Mouse (Mus musculus): ENCODE measurements around the gene Tmem202.
A peak's percentile ranks its signal among the peaks of the same experiment; 100 is the strongest.

Tmem202 gene

DNA sequence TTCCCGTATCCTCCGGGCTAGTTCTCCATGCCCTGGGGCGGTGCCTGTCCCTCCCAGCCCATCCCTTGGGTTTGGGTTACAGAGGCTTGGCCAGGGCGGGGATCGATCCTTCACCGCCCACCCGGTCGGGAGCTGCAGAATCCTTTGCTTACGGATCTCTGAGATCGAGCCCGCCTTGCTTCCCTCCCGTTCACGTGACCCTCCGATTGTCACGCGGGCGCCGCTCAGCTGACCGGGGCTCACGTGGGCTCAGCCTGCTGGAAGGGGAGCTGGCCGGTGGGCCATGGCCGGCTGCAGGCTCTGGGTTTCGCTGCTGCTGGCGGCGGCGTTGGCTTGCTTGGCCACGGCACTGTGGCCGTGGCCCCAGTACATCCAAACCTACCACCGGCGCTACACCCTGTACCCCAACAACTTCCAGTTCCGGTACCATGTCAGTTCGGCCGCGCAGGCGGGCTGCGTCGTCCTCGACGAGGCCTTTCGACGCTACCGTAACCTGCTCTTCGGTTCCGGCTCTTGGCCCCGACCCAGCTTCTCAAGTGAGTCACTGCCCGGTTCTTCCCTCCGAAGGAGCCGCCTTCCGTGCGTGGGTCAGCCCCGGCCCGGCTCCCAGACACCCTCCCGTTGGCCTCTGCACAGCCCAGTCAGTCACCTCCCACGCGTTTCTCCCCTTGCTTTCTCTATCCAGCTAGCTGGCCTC, at the start of gene Tmem202, which contains the start of gene Hexa:
Gene Tmem202, minus strand, starts transcription at position 407 of the 697 bp plus-strand sequence.
Gene Hexa, plus strand, starts transcription at position 100 of the 697 bp plus-strand sequence.
- DNase-seq (ENCODE audit: low spot score): peak; percentile 80

DNA sequence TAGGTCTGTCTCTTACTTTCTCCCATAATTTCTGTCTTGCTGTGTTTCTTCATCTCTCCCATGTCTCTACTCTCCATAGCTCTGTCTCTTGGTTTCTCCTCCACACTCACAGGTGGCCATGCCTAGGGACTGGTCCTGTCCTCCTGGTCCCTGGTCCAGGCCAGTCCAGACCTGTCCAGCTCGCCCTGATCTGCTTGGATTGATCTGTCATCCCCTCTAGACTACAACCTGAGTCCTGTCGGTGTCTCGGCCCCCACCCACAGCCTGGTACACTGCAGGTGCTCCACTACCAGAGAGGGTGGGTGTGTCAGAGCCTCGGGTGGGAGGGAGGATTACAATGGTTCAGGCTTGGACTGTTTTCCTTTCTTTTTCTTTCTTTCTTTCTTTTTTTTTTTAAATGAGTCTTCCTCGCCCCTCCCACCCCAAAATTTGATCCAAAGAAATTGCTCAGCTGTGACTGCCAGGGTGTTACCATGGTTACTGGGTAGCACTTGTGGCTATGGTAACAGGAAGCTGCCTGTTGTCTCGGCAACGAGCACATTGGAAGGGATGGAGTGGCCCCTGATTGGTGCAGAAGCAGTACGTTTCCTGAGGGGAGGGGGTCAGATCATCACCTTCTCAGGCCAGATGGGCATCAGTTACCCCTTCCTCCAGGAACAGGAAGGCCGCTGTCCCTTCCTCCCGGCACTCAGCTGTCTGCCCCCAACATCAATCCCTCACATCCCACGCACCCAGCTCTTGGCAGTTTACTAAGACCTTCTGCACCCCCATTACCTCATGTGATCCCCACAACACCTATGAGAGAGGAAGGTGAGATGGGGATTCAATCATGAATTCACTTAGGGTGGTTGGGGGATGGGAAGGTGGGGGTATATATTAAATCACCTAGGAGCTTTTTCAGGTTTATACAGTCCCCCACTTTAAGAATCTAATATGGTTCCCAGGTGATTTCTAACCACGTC, 49.3 kb upstream of the Tmem202 start:
- no peak for DNase-seq (ENCODE audit: low spot score)

DNA sequence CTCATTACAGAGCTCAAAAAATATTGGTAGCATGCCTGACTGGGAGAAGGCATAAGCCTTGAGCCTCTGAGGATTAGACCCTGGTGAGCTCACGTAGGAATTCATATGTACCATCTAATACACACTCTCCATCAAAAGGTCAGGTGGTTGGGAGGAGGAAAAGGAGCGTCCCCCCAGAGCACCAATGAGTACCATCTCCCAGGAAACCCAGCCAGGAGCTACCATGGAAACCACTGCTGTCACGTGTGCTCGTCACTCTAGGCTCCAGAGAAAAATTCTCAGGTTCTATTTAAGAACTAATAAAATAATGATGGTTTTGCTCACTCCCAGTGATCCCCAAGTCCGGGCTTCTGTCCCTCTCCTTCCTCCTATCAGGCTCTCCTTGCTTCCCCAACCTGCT, 48.6 kb upstream of the Tmem202 start:
- no peak for DNase-seq (ENCODE audit: low spot score)

DNA sequence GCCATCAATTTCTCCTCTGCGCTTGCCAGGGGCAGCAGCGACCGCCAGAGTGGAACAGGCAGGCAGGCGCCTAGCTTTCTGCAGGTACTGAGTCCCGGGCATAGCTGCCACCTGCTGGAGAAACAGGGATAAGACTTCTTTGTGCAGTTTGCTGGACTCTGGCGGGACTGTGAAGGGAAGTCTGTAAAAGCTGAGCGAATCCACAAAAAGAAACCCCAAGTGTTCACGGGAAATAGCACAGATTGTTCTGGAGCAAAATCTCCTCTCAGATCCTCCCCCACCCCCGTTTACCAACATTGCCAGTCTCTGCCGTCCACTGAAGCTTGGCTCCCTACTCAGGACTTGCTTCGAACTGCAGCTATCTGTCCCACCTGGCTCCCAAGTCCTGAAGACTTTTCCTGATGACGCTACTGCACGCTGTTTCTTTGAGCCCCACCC, 45.2 kb upstream of the Tmem202 start:
- peak; percentile 60 for DNase-seq (ENCODE audit: low spot score)

DNA sequence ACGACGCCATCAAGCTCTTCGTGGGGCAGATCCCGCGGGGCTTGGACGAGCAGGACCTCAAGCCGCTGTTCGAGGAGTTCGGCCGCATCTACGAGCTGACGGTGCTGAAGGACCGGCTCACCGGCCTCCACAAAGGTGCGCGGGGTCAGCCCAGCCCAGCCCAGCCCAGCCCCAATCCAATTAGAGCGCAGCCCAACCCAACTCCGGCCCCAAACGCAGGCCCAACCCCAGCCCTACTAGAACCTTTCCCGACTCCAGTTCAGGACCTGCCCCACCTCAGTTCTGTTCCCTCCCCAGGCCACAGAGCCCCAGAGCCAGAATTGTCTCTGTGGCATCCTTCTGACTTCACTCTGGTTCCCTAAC, 38.8 kb upstream of the Tmem202 start:
- no peak for DNase-seq (ENCODE audit: low spot score)

DNA sequence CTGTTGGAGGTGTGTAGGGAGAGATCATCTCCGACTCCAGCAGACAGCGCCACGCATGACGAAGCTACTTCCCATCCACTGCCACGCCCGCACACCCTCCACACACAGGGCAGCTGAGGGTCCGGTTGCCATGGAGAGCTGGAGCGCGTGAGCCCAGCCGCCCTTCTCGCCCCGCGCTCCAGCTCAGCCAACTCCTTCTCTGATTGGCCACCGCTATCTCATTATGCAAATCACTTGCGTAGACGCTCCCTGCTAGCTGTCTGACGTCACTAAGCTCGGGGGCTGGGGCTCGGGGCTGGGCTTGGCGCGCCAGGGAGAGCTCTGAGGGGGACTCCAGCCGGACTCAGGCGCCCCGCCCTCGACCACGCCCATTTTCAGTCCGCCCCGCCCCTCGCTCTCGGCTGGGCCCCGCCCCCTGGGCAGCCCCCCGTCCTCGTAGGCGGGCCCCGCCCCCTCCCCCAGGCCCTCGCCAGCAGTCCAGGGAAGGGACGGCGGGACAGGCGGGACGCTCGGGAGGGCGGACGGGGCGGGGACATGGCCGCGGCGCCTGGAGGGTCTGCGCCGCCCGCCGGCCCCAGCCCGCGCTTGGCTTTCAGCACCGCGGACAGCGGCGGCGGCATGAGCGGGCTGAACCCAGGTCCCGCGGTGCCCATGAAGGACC, 38.3 kb upstream of the Tmem202 start, which contains the start of gene Celf6:
Gene Celf6, plus strand, starts transcription at position 74 of the 661 bp plus-strand sequence.
- DNase-seq (ENCODE audit: low spot score): peak; percentile 93

DNA sequence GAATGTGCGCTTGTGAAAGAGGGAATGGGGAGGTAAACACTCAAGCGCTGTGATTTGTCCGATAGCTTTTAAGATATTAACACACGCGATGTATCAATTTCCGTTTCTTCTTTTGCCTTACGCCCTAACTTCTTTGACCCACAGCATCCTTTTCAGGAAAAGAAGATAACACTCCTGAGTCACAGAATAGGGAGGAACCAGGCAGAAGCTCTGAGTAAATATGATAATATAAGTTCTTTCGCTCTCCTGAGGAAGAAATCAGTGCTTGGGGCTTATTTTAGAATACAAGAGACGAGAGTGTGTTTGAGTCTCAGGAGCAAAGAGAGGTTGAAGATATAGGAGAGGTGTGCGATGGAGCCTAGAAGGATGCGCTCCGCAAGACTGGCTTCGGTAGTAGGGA, 37.8 kb upstream of the Tmem202 start:
- DNase-seq (ENCODE audit: low spot score): no peak

GRCm38 (mm10) chr9:59571852-59572251, 32.2 kb upstream of the Tmem202 start:
- no peak for DNase-seq (ENCODE audit: low spot score)

GRCm38 (mm10) chr9:59567111-59567510, 27.5 kb upstream of the Tmem202 start:
- peak; percentile 45 for DNase-seq (ENCODE audit: low spot score)

DNA sequence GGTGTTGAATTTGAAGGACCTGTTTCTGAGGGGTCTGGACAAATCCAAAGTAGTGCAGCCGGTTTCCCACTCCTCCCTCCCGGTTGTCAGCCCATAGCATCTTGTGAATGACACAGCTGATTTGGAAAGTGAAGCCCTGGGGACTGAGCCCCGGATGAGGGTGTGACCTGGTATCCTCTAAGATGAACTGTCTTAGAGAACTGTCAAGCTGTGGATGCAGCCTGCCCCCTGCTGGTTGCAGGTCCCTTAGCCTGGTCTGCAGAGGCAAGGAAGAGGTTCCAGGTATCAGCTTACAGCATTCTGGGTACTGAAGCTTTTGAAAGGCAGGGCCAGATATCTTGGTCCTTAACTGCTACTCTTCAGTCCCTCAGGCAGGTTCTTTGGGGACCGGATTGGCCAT, 26.0 kb upstream of the Tmem202 start:
- peak; percentile 75 for DNase-seq (ENCODE audit: low spot score)

- DNase-seq (ENCODE audit: low spot score): no peak
Observed at GRCm38 (mm10) chr9:59553719-59554118, 14.1 kb upstream of the Tmem202 start.

GRCm38 (mm10) chr9:59552610-59553009, 13.0 kb upstream of the Tmem202 start:
- no peak for DNase-seq (ENCODE audit: low spot score)

GRCm38 (mm10) chr9:59551620-59552031, 12.0 kb upstream of the Tmem202 start:
- DNase-seq (ENCODE audit: low spot score): peak; percentile 48

DNA sequence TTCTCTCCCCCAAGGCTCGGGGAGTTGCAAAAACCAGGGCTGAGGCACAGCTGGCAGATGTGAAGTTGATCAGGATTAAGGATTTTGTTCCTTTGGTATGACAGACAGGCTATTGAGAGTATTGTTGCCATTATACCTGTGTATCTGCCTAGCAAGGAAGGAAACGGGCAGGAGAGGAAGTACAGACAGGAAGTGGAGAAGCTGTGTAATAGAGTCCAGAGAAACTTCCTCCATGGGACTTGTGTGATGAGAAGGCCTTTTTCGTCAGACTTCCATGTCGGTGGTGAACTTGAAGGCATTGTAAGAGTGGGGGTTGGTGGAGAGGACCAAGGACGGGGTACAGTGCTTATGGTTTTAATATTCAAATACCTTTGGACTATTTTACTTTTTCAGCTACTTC, 11.4 kb upstream of the Tmem202 start:
- no peak for DNase-seq (ENCODE audit: low spot score)

DNA sequence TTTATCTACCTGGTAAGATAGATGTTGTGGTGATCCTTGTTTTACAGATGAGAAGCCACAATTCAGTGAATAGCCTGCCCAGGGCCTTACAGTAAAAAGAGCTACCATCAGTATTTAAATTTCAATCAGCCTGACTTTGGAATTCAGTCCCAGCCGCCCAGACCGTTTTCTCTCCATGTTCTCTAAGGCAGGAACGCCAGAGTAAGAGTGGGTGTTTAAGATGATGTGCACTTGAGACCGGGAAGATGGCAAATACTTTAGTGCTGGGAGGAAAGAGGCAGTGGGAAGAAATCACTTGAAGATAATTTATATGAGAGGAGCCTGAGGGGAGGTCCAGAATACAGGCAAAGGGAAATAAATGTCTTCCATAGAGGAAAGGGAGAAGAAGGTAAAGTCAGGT, 10.4 kb upstream of the Tmem202 start:
- DNase-seq (ENCODE audit: low spot score): no peak

DNA sequence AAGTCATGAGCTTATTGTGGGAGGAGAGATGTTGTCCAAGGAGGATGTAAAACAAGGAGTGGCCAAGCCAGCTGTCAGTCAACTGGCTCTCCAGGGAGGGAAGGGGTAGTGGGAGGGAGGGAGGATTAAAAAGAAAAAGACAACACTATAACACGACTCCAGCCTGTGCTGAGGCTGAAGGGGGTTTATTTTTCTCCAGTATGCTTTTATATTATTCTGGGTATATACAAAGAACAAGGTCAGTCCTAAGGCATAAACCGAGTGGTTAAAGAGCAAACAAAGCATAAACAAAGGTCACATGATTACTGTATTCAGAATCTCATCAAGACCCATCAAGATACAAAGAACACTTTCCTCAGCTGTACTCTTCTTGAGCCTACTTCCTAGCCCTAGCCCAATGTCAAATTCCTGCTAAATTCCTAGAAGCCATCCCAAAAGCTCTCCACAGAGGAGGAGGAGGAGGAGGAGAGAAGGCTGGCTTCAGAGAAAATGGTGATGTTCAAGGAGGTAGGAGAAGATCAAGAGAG, 9.4 kb upstream of the Tmem202 start:
- no peak for DNase-seq (ENCODE audit: low spot score)

DNA sequence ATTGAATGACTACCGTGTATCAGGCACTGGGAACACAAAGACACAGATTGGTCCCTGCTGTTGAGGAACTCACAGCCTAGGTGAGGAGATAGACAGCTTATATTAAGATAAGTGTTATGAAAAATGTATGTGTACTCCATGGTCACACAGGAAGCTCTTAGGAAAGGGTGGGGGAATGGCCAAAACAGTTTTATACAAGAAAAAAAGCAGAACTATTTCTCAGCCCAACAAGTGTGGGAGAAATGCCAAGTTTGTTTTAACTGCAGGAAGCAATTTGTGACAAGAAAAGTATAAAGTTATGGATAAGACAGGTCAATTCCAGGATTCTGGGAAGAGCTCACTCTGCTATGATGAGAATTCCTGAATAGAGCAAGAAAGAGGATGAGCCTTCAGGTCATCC, 8.2 kb upstream of the Tmem202 start:
- DNase-seq (ENCODE audit: low spot score): no peak

GRCm38 (mm10) chr9:59544739-59545138, 5.1 kb upstream of the Tmem202 start:
- DNase-seq (ENCODE audit: low spot score): no peak

GRCm38 (mm10) chr9:59542766-59543324, 3.2 kb upstream of the Tmem202 start:
- no peak for DNase-seq (ENCODE audit: low spot score)

- DNase-seq (ENCODE audit: low spot score): no peak
Observed at GRCm38 (mm10) chr9:59541617-59542016, 2.0 kb upstream of the Tmem202 start.

DNA sequence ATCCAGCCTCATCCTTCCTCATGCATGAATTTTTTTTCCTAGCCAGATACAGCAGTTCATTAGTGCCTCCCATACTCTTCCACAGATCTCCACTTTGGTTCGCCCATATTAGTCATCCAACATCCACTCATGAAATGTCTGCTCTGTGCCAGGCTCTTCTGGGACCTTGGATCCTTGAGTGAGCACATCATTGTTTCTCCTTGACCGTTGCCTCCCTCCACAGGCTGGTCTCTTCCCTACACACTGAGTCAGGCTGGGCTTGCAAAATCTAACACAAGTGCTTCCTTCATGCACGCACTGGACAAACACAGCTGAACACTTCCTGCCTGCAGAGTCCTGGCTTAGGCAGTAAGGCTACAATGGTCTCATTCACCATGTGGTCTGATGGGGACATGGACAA, 2.0 kb downstream of the Tmem202 start:
- no peak for DNase-seq (ENCODE audit: low spot score)

- DNase-seq (ENCODE audit: low spot score): no peak
Observed at GRCm38 (mm10) chr9:59533889-59534288, 5.8 kb downstream of the Tmem202 start.

Data from ovary, postnatal 36 days (tissue).